Mouse (Mus musculus) hindbrain, postnatal 0 days (tissue): ENCODE data around the gene Krt90. TPM values are rescaled to one million over a fixed set of nuclear protein-coding genes. Genes with fewer than 3 reads are reported as not detected.
A peak's percentile ranks its signal among the peaks of the same experiment; 100 is the strongest.
"Not testable (repeated sequence)": the region's sequence is repeated elsewhere in the genome, so short reads cannot be mapped to it uniquely, and the experiment has no call there.

ENCODE experiments used
- ATAC-seq: fragments of 200-750 bp; cut with Nextera tagmentation; 2 replicates; pipeline ENCODE4 v1.8.0; 2017; ENCODE audit warnings: mild to moderate bottlenecking, moderate TSS enrichment, moderate library complexity
- DNase-seq: peaks from one replicate; pipeline ENCODE4 v3.0.0-alpha.2; 2015; ENCODE audit warnings: low spot score
- H3K27ac ChIP-seq: fragments of 300-500 bp; sonication (generic); 2 replicates; pipeline ENCODE4 v1.5.1; 2014; ENCODE audit warnings: mild to moderate bottlenecking
- H3K27me3 ChIP-seq: fragments of 300-500 bp; sonication (generic); 2 replicates; pipeline ENCODE4 v1.6.1; 2014; ENCODE audit warnings: low read length, mixed read lengths; ENCODE audit not compliant: insufficient read depth
- H3K36me3 ChIP-seq: fragments of 300-500 bp; sonication (generic); 2 replicates; pipeline ENCODE4 v1.6.1; 2014; ENCODE audit warnings: low read length, mixed read lengths; ENCODE audit not compliant: insufficient read depth
- H3K4me1 ChIP-seq: fragments of 300-500 bp; sonication (generic); 2 replicates; pipeline ENCODE4 v1.6.1; 2014; ENCODE audit warnings: antibody characterized with exemption, low read length, mixed read lengths; ENCODE audit not compliant: insufficient read depth
- H3K4me2 ChIP-seq: fragments of 300-500 bp; sonication (generic); 2 replicates; pipeline ENCODE4 v1.6.1; 2014; ENCODE audit warnings: low read depth, mild to moderate bottlenecking, low read length, moderate library complexity, mixed read lengths
- H3K4me3 ChIP-seq: fragments of 300-500 bp; sonication (generic); 2 replicates; pipeline ENCODE4 v1.5.1; 2014; ENCODE audit warnings: low read length
- H3K9ac ChIP-seq: fragments of 300-500 bp; sonication (generic); replicated peaks from 2 replicates; pipeline ENCODE4 v1.6.1; 2014; ENCODE audit warnings: mild to moderate bottlenecking, low read length, moderate library complexity, mixed read lengths
- H3K9me3 ChIP-seq: fragments of 300-500 bp; sonication (generic); 2 replicates; pipeline ENCODE4 v1.6.1; 2016; ENCODE audit warnings: low read length, mixed read lengths
- CTCF ChIP-seq: IDR thresholded peaks from 2 replicates; pipeline ENCODE4 v1.5.1; 2016; ENCODE audit warnings: antibody characterized with exemption, control low read depth, low read depth
- WGBS: fragments of 180-500 bp; shearing (Covaris S2); extraction: QIAGEN DNeasy Blood & Tissue Kit; methylation state at CpG from one replicate; pipeline ENCODE4 v1.1.7; 2014; 5-methylcytosine and 5-hydroxymethylcytosine counted together
- microRNA-seq, 2 experiments: library from miRNA; unstranded; fragments of <30 nt; microRNA quantifications; one replicate each; pipeline ENCODE4; 2016
- polyA plus RNA-seq: library from polyadenylated mRNA; unstranded; fragments of >200 nt; fragmentation: Nextera tagmentation; extraction: Ambion mirVana; gene quantifications from 2 replicates; pipeline ENCODE4 v1.2.1, GENCODE M21; 2015
- total RNA-seq: library from RNA; depleted of rRNA; stranded (reverse); fragments of >200 nt; gene quantifications from 2 replicates; pipeline ENCODE4 v1.2.3, GENCODE M21; 2014; rRNA removed

The Krt90 gene
- total and polyA plus RNA-seq, 2 experiments from 2014 or later = 0.11 TPM; not detected in 1

- DNase-seq (peak; percentile 91), ATAC-seq (no peak)
- TF ChIP-seq CTCF = peak; percentile 92
- no peaks in the 10 kb centered on the region; the same call in 1 of the 2 replicates for H3K27me3 ChIP-seq
- H3K9ac ChIP-seq = no peak overlapping the region
- WGBS = 10% methylated on average over 2 of the region's 2 CpGs
- no peaks in the 10 kb centered on the region for H3K9me3 ChIP-seq
- H3K27ac ChIP-seq = no peak overlapping the region
- H3K4me1 ChIP-seq = no peaks in the 10 kb centered on the region
- H3K4me3 ChIP-seq = no peak overlapping the region
- no peaks in the 10 kb centered on the region for H3K36me3 ChIP-seq
- H3K4me2 ChIP-seq = no peak overlapping the region
Observed at GRCm38 (mm10) chr15:101519792-101520191, 43.0 kb downstream of the Krt90 start.

- H3K4me2 ChIP-seq, H3K36me3 ChIP-seq, H3K27ac ChIP-seq, H3K27me3 ChIP-seq, H3K9me3 ChIP-seq, H3K9ac ChIP-seq, H3K4me1 ChIP-seq, ATAC-seq, H3K4me3 ChIP-seq, DNase-seq: not testable (repeated sequence)
- WGBS = 83% methylated on average over 2 of the region's 2 CpGs
Observed at GRCm38 (mm10) chr15:101517161-101517560, 45.6 kb downstream of the Krt90 start, which contains the start of gene Gm49425. Gene Gm49425, minus strand, starts transcription at chr15:101517261.

- Histone ChIP-seq H3K9me3 (no peaks in the 10 kb centered on the region), H3K4me2 (no peak overlapping the region), H3K36me3 (no peaks in the 10 kb centered on the region), H3K27ac (no peak overlapping the region), H3K4me1 (peaks cover 4% of the 10 kb centered on the region; the same call in 1 of the 2 replicates), H3K4me3 (no peak overlapping the region), H3K9ac (no peak overlapping the region), H3K27me3 (no peaks in the 10 kb centered on the region)
- WGBS = 85% methylated on average over 9 of the region's 9 CpGs
- DNase-seq = no peak
- ATAC-seq = no peak
- TF ChIP-seq CTCF = no peak
Observed at GRCm38 (mm10) chr15:101508247-101508646, 54.5 kb downstream of the Krt90 start.

- H3K4me1 ChIP-seq = peaks cover 4% of the 10 kb centered on the region; the same call in 1 of the 2 replicates
- 52% methylated on average over 14 of the region's 14 CpGs for WGBS
- no peak overlapping the region for H3K4me2 ChIP-seq
- H3K4me3 ChIP-seq = no peak overlapping the region
- TF ChIP-seq CTCF = no peak
- H3K27ac ChIP-seq = no peak overlapping the region
- no peak for ATAC-seq
- no peak overlapping the region for H3K9ac ChIP-seq
- H3K27me3 ChIP-seq = no peaks in the 10 kb centered on the region
- no peaks in the 10 kb centered on the region for H3K36me3 ChIP-seq
- no peaks in the 10 kb centered on the region for H3K9me3 ChIP-seq
- DNase-seq = no peak
Observed at GRCm38 (mm10) chr15:101506896-101507758, 55.6 kb downstream of the Krt90 start.

Small RNA genes within 50 kb of the gene (microRNA-seq; reads per million reads assigned to microRNA genes)
- gene Gm44393 (0 reads per million in 2 experiments), gene Gm44460 (0 reads per million in 2 experiments)

Other genes with a start within 250 kb of the Krt90 start
- 0.43 and 1.2 TPM in 2 replicates for gene Krt80, start 192.8 kb downstream of the Krt90 start, total RNA-seq
- 0.30 and 0.33 TPM in 2 replicates for gene Krt80, start 192.8 kb downstream of the Krt90 start, polyA plus RNA-seq
- 0.40 and 0.73 TPM in 2 replicates for gene Krt7, start 151.9 kb downstream of the Krt90 start, total RNA-seq
- 0.84 and 0.95 TPM in 2 replicates for gene Krt7, start 151.9 kb downstream of the Krt90 start, polyA plus RNA-seq
- gene Krt87, start 124.1 kb downstream of the Krt90 start, total RNA-seq = 0.75 and 1.5 TPM in 2 replicates
- 0.69 and 0.96 TPM in 2 replicates for gene Krt87, start 124.1 kb downstream of the Krt90 start, polyA plus RNA-seq
- not detected in 2 replicates for gene Krt88, start 115.2 kb downstream of the Krt90 start, total RNA-seq
- gene Krt88, start 115.2 kb downstream of the Krt90 start, polyA plus RNA-seq = 0.16 TPM in 1 of 2 replicates, not detected in the other
- gene Krt81, start 99.2 kb downstream of the Krt90 start, total RNA-seq = not detected in 2 replicates
- 0.09 TPM in 1 of 2 replicates, not detected in the other for gene Krt81, start 99.2 kb downstream of the Krt90 start, polyA plus RNA-seq
- gene Krt86, start 89.5 kb downstream of the Krt90 start, total RNA-seq = 0.05 TPM in 1 of 2 replicates, not detected in the other
- gene Krt86, start 89.5 kb downstream of the Krt90 start, polyA plus RNA-seq = 0.26 and 0.34 TPM in 2 replicates
- gene Krt83, start 71.4 kb downstream of the Krt90 start, total RNA-seq = not detected in 2 replicates
- not detected in 2 replicates for gene Krt83, start 71.4 kb downstream of the Krt90 start, polyA plus RNA-seq
- gene Gm49425, start 45.7 kb downstream of the Krt90 start, total RNA-seq = not detected in 2 replicates
- not detected in 2 replicates for gene Gm49425, start 45.7 kb downstream of the Krt90 start, polyA plus RNA-seq
- not detected in 2 replicates for gene Krt84, start 30.1 kb downstream of the Krt90 start, total RNA-seq
- not detected in 2 replicates for gene Krt84, start 30.1 kb downstream of the Krt90 start, polyA plus RNA-seq
- gene Krt82, start 12.3 kb downstream of the Krt90 start, total RNA-seq = not detected in 2 replicates
- gene Krt82, start 12.3 kb downstream of the Krt90 start, polyA plus RNA-seq = not detected in 2 replicates
- gene Krt75, start 11.0 kb upstream of the Krt90 start, total RNA-seq = 0.10 and 0.47 TPM in 2 replicates
- 0.09 and 0.15 TPM in 2 replicates for gene Krt75, start 11.0 kb upstream of the Krt90 start, polyA plus RNA-seq
- gene Gm5414, start 65.2 kb upstream of the Krt90 start, total RNA-seq = not detected in 2 replicates
- gene Gm5414, start 65.2 kb upstream of the Krt90 start, polyA plus RNA-seq = not detected in 2 replicates
- gene Gm5478, start 84.4 kb upstream of the Krt90 start, total RNA-seq = not detected in 2 replicates
- gene Gm5478, start 84.4 kb upstream of the Krt90 start, polyA plus RNA-seq = not detected in 2 replicates
- gene Krt6b, start 117.3 kb upstream of the Krt90 start, total RNA-seq = not detected in 2 replicates
- gene Krt6b, start 117.3 kb upstream of the Krt90 start, polyA plus RNA-seq = not detected in 2 replicates
- not detected in 2 replicates for gene Krt6a, start 131.4 kb upstream of the Krt90 start, total RNA-seq
- 0.13 TPM in 1 of 2 replicates, not detected in the other for gene Krt6a, start 131.4 kb upstream of the Krt90 start, polyA plus RNA-seq
- not detected in 2 replicates for gene Krt5, start 149.9 kb upstream of the Krt90 start, total RNA-seq
- 0.15 TPM in 1 of 2 replicates, not detected in the other for gene Krt5, start 149.9 kb upstream of the Krt90 start, polyA plus RNA-seq
- 2.1 and 2.2 TPM in 2 replicates for gene Krt71, start 180.2 kb upstream of the Krt90 start, total RNA-seq
- gene Krt71, start 180.2 kb upstream of the Krt90 start, polyA plus RNA-seq = 1.2 and 1.9 TPM in 2 replicates
- gene Krt72, start 223.5 kb upstream of the Krt90 start, total RNA-seq = 1.9 TPM in 1 of 2 replicates, not detected in the other
- 0.44 TPM in 1 of 2 replicates, not detected in the other for gene Krt72, start 223.5 kb upstream of the Krt90 start, polyA plus RNA-seq
- gene Krt73, start 239.4 kb upstream of the Krt90 start, total RNA-seq = 1.5 and 1.7 TPM in 2 replicates
- 2.4 and 2.5 TPM in 2 replicates for gene Krt73, start 239.4 kb upstream of the Krt90 start, polyA plus RNA-seq